Mouse (Mus musculus): Measurements from ENCODE around the gene Nipal3.

DNA sequence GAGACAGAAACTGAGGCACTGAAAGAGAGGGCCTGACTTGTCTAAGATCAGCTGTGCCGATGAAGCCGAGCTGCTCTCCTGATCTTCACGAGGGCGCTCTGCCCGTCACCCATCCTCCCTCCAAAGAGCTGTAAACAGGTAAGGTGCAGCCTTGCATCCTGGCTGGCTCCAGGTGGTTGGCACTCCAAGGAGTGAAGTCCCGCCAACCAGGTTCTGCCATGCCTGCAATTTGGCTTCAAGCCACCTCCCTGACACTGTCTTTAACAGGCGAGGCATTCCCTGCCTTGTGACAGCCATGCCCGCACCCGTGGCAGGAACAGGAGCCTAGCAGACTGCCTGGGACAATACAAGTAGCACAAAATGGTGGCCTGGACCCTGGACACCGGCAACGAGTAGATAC is 8.5 kb downstream of the Nipal3 start:
- TF ChIP-seq CTCF (IDR thresholded peaks at IDR 0.05), result no peak
- TF ChIP-seq EP300 (IDR thresholded peaks at IDR 0.05; ENCODE audit: insufficient read depth, low read depth, low read length), result no peak

Measured in heart, adult 2 months (tissue).